Mouse (Mus musculus) c-Kit-negative CD71-positive TER-119-positive erythroid progenitor cells, embryonic 14.5 days (primary cell): ENCODE measurements around the gene Sh2d1b1.
"Not testable (repeated sequence)": the region's sequence is repeated elsewhere in the genome, so short reads cannot be mapped to it uniquely, and the experiment has no call there.

Source experiments
- DNase-seq: peaks from one replicate; pipeline ENCODE4 v3.0.0-alpha.2; 2013; ENCODE audit warnings: low read depth, low spot score

Sh2d1b1 gene

DNA sequence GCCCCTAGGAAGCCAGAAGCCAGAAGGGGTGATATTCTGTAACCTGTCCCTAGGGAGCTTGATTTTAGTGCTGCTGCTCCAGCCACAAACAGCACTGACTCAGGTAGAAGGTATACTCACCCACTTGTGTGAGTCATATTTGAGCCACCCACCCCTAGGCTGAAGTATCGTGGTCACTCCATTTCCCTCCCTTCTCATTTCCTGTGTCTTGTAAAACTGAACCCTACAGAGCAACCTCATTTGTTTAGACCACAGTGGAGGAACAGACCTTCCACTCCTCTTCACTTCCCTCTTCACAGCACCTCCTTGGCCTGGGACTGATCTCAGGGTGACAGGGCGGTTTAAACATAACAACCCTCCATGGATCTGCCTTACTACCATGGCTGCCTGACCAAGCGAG lies at the start of gene Sh2d1b1:
Gene Sh2d1b1, plus strand, starts transcription at position 305 of the 400 bp plus-strand sequence.
- DNase-seq, result no peak

DNA sequence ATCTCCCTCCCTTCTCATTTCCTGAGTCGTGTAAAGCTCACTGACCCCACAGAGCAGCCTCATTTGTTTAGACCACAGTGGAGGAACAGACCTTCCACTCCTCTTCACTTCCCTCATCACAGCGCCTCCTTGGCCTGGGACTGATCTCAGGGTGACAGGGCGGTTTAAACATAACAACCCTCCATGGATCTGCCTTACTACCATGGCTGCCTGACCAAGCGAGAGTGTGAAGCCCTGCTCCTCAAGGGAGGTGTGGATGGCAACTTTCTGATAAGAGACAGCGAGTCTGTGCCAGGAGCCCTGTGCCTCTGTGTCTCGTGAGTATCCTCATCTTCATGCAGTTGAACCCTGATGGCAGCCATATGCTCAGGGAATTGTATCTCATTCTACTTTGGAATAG lies 44.4 kb upstream of the Sh2d1b1 start, which contains the start of gene Sh2d1b2:
Gene Sh2d1b2, plus strand, starts transcription at position 62 of the 400 bp plus-strand sequence.
- DNase-seq, result not testable (repeated sequence)

DNA sequence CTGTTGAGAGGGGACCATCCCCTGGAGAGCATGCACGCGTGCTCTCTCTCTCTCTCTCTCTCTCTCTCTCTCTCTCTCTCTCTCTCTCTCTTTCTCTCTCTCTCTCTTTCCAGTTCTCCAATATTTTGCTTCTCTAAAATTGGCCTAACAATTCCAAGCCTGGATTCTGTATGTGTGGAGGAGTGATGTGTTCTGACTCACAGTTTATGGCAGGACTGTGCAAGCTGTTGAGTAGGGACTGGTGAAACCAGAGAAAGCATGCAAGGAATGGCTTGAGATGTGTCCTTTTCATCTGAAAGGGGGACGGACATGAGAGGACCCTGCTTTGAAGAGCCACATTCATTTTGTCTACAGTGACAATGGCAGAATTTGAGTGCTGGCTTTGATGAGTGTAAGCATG lies 32.1 kb upstream of the Sh2d1b1 start:
- DNase-seq, result no peak

DNA sequence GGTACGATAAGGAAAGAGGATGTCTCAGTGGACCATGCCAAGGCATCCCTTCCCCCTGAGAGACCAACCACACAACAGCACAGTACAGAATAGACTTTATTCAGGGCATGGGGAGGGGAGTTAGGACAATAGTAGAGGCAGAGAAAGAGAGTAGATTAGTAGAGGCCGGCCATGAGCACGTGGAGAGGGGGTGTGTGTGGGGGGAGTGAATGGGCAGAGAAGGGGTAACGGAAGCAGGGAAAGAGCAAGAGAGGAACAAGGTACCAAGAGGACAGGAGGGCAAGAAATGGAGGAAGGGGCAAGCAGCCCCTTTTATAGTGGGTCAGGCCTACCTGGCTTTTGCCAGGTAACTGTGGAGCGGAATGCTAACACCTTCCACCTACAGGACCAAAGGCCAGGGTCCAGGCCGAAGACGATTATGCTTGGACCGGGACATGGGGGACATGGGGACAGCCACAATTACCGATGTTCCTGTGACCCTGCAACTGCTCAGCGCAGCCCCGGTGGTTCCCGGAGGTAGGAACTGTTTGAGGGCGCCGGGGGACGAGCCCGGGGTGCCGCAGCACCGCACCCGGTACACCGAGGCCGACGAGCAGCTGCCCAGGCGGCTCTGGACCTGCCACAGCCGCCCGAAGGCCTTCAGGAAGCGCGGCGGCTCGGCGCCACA lies 22.1 kb upstream of the Sh2d1b1 start:
- DNase-seq, result no peak

DNA sequence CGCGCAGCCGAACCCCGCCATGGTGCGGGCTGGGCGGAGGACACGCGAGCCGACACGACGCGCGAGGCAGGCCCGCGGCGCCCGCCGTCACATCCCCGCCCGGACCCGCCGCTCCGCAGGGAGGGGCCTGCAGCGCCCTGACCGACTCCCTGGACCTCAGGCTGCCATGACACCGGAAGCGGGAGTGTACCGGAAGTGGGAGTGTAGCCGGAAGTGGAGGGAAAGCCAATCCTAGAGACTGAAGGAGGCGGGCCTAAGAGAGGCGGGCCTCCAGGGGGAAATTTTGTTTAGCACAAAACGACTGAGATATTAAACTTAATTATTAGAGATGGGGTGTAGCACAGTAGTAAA lies 21.6 kb upstream of the Sh2d1b1 start:
- DNase-seq, result peak; percentile 37

DNA sequence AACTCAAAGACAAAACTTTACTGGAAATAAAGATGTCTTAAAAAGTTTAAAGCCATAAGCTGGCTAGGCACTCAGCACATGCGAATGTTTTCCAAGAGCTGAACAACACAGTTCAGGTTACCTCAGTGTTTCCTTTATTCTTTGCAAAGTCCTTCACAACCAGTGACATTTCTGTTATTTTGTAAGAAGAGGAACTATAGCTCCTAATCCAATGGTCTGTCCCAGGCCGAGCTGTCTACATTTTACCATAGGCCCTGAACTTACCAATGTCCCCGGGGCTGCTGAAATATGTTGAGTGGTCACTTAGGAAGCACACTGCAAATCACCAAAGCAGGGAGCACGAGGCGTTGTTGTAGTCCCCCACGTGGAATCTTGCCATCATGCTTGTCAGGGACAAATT lies 6.8 kb upstream of the Sh2d1b1 start:
- DNase-seq, result no peak

DNA sequence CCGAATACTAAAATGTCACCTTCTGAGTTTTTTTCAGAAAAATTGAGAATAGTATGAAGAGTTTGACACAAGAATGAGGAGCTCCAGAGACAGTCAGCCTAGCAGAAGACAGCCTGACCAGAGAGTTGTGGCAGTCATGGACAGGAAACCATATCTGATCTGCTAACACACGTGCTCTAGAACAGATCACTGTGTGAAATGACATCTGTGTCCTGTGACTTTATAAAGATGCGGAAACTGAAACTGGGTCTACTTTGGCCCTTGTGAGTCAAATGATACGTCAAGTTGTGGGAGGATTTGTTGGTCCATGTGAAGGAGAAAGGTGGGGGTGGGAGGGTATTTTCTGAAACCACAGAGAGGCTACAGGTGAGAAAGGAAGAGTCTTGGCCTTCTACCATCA lies 6.4 kb upstream of the Sh2d1b1 start:
- no peak for DNase-seq

DNA sequence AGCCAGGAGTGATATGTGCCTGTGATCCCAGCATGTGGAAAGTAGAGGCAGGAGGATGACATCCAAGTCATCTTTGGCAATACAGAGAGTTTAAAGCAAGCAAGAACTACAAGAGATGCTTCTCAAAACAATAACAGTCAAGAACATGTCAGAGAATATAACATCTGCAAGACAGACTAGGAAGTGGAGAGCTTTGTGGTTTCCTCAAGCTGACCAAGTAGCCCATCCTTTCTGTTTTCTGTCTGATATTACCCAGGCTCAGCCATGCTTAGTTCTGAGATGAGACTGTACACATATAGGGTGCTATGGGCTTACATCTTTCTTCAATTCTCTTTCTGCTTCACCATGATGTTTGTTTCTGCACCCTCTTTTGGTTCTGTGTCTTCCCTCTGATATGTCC lies 3.9 kb upstream of the Sh2d1b1 start:
- no peak for DNase-seq

DNA sequence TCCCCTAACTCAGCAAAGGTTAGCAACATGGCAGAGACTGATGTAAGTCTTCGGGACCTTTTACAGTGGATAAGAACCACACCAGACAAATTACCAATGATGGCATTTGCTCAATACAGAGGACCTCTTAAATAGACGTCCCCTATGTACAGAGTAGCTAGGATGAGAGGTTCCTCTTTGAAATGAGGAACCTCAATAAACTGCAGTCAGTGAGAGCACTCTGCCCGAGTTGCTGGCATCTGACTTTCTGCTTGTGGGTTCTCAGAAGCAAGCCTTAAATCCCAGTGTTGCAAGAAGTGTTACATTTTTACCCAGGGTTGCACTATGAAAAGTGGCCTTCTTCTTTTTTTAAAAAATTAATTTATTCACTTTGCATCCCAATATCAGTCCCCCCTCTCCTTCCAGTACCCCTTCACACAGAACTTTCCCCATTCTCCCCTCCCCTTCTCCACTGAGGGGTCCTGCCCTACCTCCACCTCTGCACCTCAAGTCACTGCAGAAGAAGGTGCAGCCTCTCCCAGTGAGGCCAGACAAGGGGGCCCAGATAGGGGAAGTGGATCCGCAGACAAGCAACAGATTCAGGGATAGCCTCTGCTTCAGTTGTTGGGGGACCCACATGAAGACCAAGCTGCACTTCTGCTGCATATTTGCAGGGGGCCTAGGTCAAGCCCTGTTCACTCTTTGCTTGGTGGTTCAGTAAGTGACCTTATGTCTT lies 5.5 kb downstream of the Sh2d1b1 start:
- no peak for DNase-seq

DNA sequence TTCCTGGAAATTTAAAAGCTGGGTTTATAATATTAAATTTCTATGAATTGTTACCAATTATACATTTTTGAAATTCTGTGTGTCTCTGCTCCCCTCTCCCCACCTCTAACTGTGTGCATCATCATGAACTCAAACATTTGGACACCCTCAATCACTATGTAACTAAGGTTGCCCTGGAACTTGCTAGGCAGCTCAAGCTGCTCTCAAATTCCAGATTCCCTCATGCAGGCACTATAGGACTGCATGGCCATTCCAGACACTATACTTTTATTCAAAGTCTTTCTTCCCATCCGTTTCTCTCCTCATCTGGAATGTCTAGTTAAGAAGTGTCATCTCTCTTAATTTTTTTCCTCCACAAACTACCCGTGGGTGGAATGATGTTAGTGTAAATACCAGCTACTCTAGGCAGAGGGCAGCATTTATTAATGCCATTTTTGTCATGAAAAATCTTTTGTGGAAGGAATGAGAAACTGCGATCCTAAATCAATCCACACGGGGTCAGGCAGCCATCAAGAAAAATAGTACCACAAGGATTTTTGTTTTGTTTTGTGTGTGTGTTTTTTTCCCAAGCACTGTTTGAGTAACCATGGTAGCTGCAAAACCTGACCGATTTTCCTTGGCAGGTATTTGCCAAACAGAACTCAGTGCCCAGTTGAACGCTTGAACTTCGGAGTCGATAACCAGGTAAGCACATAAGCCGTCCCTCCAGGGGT lies 15.3 kb downstream of the Sh2d1b1 start:
- no peak for DNase-seq

DNA sequence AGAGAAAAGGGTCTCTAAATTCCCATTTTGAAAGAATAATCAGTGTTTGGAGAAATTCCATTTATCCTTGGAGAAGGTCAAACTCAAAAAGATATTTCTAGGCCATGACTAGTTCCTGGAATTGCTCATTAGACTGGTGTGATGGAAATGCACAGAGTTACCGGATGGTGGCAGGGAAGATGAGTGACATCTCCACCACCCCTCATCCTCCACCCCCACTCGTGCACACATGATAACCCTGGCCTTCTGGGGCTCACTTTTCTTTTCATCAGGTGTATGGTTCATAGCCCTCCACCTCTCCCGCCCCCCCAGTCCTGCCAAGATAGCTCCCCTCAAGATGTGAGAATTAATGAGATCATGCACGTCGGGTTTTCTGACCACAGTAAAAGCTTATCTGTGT lies 16.1 kb downstream of the Sh2d1b1 start:
- DNase-seq, result no peak

DNA sequence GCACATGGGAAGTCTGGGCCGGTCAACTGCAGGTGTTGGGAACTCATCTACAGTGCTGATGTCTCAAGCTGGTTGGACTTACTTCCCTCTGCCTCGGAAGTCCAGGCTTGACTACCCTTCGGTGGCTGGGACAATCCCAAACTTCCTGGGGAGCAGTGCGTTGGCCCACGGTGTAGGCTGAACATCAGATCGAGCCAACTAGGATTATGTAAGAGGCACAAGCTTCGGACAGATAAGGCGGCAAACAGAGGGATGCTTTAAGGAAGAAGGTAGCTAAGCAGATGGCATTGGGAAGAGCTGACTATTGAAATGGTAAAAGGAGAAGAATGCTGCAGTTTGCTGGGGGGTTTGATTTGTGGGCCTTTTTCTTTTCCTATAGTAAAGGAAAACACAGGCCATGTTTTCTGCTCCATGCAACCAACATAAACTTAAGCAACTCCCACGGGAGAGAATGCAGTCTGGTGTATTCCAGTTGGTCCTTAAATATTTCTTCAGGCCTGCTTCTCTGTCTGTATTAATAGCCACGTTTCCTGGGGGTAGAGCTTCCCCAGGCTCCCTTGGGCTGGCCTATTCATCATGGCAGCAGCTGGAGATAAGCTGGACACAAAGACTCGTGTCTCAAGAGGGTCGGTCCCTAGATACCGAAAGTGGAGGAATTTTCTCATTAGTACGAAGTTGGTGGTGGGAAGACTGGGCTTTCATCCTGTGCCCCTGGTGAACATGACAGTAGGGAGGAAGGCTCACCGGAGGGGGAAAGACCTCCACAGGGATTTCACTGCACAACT lies 17.9 kb downstream of the Sh2d1b1 start:
- DNase-seq, result no peak

DNA sequence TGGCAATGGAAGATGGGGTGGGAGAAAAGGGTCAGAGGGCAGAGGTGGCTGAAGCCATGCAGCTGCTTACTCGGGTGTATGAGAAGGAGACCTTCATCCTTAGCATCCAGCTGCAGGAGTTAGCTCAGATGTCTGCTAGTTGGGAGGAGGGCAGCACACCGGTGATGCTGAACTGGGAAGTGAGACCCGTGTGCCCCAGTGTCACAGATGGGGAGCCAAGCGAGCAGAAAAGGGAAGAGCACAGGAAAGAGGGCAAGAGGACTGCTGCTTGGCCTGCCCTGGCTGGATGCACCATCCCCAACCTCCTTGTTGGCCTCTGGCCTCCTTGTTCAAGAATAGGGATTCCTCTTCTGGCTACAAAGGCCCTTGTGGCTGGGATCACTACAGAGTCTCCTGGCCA lies 22.4 kb downstream of the Sh2d1b1 start:
- DNase-seq, result no peak

DNA sequence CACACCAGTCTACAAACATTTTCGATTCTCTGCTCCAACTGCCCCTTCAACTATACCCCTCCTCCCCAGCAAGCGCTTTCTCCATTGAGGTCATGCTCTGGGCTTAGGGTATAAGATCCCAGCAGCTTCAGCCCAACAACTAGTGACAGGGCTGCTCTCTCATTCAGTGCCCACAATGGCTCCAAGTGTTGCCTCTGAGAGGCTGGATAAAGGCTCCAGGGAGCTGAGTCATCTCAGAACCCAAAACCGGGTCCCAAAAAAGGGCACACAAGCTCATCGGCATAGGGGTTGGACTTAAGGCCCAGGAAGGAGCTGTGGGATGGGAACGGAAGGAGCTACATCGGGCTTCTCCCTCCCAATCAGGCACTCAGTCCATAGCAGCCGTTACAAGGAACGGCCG lies 24.6 kb downstream of the Sh2d1b1 start:
- DNase-seq, result no peak

DNA sequence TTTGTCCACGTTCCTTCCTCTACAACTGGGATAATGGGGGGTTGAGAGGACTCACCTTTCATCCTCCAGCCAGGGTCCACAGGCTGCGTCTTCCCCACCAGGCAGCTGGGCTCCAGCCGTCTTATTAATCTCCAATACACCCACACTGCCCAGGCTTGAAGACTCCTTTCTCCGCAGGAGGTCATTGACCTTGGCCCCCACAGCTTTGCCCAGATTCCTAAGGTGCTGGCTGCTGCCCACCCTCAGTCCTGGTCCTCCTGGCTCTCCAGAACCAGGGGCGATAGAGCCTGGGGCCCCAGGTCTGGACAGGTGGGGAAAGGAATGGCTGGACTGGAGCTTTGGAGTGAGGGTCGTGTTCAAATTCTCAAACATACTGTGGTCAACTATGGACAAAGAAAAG lies 25.3 kb downstream of the Sh2d1b1 start:
- DNase-seq, result no peak

DNA sequence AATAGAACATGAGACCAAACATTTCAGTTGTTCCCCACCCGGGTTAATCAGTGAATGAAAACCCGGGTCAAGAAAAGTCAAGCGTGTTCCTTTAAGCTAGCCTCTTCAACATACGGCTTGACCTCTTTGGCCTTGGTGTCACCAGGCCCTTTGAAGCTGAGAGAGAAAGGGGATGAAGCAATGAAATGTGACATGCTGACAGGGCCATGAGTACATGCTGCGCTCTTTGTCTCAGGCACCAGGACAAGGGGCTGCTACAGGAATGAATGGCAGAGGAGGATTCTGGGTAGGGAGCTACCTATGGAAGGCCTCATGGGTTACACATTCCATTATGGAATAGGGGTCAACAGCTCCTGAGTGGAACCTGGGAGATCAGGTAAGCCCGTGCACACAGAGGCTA lies 26.0 kb downstream of the Sh2d1b1 start:
- no peak for DNase-seq

DNA sequence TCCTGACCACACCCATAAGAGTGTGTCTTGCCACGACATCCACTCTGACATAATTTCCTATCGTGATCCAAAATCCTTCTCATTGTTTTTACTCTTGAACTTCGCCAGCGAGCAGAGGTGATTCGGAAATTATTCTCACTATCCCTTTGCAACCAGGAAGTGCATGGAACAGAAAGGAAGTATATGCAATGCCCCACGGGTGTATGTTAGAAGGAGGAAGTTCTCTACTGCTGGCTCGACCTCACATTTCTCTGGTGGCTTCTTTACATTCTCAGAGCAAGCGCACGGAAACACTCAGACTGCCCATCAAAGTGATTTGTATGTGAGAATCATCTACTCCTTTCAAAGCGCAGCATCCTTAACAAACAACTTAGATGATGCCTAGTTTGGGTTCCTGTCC lies 27.9 kb downstream of the Sh2d1b1 start:
- no peak for DNase-seq

DNA sequence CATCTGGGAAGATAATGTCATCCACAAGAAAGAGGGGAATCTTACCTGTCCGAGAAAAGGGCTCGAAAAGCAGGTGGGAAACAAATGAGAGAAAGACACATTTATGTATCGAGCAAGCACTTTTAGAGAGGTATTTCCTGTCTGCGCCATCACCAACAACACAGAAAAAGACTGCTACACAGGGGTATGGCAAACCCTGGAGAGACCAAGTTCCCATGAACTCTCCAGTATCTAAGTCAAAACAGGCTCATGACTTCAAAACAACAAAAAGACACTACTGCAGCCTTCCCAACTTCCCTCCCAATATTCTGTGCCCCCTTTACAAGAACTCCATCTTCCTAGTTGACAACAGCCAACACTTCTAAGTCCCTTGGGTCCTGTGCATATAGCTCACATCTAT lies 29.1 kb downstream of the Sh2d1b1 start, which contains the start of gene Gm7694:
Gene Gm7694, minus strand, starts transcription at position 101 of the 400 bp plus-strand sequence.
- DNase-seq, result no peak

DNA sequence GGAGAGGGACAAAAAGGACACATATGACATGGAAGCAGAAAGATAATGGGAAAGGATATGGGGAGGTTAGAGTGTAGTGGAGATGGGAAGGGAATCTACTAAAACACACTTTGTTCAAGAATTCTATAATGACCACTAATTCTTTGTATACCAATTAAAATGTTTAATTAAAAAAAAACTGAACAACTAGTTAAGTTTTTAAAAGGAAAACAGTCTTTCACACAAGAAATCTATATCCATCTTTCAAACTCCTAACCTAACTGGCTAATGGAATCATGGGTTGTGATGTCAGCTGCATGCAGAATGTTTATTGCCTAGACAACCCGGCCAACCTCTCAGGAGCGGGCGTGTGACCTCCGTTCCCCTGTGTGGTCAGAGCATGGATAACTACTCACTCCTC lies 31.4 kb downstream of the Sh2d1b1 start, which contains the start of gene Spata46:
Gene Spata46, plus strand, starts transcription at position 301 of the 400 bp plus-strand sequence.
- DNase-seq, result no peak

DNA sequence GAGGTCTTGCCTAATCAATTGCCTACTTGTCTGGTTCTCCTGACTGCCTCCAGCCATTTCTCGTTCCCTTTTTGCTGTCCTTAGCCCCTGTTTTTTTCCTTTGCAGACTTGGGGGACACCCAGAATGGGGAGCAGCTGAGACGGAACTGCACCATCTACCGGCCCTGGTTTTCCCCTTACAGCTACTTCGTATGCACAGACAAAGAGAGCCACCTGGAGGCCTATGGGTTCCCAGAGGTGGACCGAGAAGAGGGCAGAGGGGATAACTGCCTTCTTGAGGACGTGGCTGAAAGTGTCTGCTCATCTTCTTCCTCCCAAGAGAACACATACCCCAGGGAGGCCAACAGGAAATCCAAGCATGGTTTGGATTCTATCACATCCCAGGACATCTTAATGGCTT lies 34.3 kb downstream of the Sh2d1b1 start:
- DNase-seq, result no peak

DNA sequence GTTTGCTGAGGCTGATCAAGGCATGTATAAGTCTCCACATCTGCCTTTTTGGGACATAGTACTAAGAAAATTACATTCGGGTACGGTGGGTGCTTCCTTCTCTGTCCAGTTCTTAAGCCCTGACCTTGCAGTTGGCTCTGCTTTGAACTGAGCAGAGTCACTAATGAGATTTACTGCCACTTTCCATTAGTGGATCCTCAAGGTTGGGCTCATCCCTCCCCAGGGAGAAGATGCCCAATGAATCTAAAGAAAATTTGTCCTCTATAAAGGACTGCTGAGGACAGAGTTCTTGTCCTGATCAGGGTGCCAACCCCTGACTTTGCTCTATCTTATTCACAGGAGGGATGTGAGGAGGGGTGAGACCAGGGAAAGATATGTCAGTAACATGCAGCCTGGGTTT lies 44.9 kb downstream of the Sh2d1b1 start:
- DNase-seq, result no peak

DNA sequence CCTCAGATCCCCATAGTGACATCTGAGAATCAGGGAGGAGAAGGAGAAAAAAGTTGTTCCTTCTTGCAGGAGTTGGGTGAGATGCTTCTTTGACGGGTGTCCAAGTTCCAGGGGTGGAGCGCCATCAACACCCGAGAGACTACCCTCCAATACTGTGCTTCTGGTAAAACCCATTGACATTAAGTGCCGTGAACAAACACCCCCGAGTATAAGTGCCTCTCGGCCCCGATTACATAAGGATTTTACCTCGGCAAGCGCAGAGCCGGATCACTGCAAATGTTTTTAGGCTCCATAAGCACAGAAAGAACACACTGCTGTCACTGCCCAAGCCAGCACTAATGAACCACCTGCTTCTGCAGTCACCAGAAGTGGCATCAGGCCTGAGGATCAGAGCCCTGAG lies 45.9 kb downstream of the Sh2d1b1 start:
- no peak for DNase-seq
